Mouse (Mus musculus) spleen, embryonic (tissue): ENCODE measurements around the gene Rai14.

ENCODE experiments used
- CTCF ChIA-PET: fragments of 350-600 bp; sonication (Branson Sonifier 250); formaldehyde crosslinking; loops from one replicate; lab custom pipeline; 2022; lab: Charles Lee

The Rai14 gene

DNA sequence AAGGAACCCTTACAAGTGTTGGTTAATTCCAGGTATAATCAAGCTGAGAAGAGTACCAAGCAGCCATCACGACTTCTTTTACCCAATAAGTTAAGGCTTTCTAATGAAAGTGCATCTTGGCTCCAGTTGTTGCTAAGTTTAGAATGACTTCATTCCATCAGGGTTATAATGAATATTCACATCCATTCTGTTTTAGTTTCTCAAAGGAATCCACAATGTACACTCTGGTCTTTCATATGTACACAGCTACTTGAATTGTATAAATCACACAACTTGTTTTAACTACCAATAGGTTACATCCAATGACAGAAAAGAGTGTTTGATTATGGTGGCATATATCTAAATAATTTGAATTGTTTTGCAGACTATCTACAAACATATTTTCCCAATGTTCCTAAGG, 59.7 kb downstream of the Rai14 start:
- CTCF ChIA-PET = interaction anchor here (0.7 kb wide), 1 partner anchor 1031 kb away, joined by 7 read pairs; no protein-coding TSS in a partner anchor

GRCm38 (mm10) chr15:10652931-10653475, 61.4 kb downstream of the Rai14 start:
- CTCF ChIA-PET = no interaction called here

GRCm38 (mm10) chr15:10648372-10649109, 65.9 kb downstream of the Rai14 start:
- CTCF ChIA-PET = no interaction called here

DNA sequence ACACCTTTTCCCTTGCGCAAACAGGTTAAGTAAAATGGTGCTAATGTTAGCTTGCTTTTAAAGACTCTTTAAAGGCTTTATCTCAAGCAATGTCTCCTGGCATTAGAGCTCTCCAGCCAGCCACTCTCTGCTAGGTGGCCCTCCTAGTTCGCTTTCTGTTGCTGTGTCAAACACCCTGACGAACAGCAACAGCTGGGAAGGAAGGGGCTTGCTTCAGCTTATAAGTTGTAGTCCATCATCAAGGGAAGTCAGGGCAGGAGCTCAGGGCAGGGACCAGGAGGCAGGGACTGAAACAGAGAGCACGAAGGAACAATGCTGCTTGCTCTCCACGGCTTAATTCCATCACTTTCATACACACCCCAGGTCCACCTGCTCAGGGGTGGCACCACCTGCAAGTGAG, 68.1 kb downstream of the Rai14 start:
- CTCF ChIA-PET = no interaction called here

GRCm38 (mm10) chr15:10645101-10645500, 69.3 kb downstream of the Rai14 start:
- CTCF ChIA-PET = no interaction called here

- CTCF ChIA-PET = interaction anchor here (0.7 kb wide), 1 partner anchor 71 kb away, joined by 9 read pairs; no protein-coding TSS in a partner anchor
Measured at GRCm38 (mm10) chr15:10643819-10644218, 70.6 kb downstream of the Rai14 start.

DNA sequence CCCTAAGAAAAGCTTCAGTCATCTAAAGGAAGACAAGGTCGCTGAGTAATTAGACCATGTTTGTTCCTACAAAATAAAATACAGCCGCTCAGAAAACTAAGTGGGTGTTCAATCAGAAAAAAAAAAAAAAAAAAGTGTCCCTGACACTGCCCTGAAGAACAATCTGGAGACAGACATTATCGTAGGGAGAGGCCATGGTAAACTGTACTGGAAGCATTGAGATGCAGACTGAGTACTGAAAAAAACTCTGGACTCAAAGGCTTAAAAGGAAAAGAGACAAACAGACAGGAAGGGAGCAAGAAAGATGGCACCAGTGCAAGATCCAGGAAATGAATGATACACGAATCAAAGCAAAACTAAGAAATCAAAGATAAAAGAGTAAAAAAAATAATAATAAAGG, 71.2 kb downstream of the Rai14 start:
- CTCF ChIA-PET = interaction anchor here (0.7 kb wide), 1 partner anchor 72 kb away, joined by 9 read pairs; no protein-coding TSS in a partner anchor

DNA sequence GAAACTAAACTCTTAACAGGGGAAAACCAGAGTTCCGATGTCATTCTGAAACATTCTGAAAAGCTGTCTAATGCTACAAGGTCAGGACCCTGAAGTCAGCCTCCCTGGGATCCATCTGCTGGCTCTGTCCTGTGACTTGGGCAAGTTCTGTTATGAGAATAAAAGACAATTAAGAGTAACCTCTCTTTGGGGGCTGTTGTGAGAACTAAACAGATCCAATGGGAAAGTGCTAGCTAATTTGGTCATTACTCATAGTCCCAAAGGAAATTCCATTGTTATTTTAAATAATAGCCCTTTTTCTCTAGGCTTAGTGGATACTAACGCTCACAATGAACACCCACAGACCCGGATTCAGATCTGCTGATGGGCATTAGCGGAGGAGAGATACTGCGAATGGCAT, 72.0 kb downstream of the Rai14 start:
- CTCF ChIA-PET = no interaction called here

GRCm38 (mm10) chr15:10640721-10641120, 73.7 kb downstream of the Rai14 start:
- CTCF ChIA-PET = no interaction called here

- CTCF ChIA-PET = no interaction called here
Measured at GRCm38 (mm10) chr15:10637251-10637793, 77.1 kb downstream of the Rai14 start.

- CTCF ChIA-PET = no interaction called here
Measured at GRCm38 (mm10) chr15:10636844-10637243, 77.6 kb downstream of the Rai14 start.

GRCm38 (mm10) chr15:10635121-10635520, 79.3 kb downstream of the Rai14 start:
- CTCF ChIA-PET = no interaction called here

GRCm38 (mm10) chr15:10634176-10634575, 80.2 kb downstream of the Rai14 start:
- CTCF ChIA-PET = no interaction called here

DNA sequence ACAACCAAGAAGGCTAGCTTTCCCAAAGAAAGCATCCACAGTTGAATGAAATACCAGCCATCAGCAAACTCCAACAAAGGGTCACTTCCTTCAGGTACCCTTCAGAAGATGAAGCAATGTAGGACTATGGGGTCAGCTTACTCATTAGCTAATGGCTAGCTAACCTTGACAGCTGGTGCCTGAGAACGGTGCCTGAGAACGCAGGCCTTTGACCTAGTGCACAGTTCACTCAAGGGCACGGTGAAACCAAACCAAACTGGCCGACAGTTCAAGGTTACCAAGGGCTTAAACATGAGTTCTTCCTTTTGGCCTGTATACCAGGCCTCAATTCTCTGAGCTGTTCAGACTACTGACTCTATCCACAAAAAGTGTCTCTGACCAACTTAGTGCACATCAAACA, 81.0 kb downstream of the Rai14 start:
- CTCF ChIA-PET = no interaction called here

DNA sequence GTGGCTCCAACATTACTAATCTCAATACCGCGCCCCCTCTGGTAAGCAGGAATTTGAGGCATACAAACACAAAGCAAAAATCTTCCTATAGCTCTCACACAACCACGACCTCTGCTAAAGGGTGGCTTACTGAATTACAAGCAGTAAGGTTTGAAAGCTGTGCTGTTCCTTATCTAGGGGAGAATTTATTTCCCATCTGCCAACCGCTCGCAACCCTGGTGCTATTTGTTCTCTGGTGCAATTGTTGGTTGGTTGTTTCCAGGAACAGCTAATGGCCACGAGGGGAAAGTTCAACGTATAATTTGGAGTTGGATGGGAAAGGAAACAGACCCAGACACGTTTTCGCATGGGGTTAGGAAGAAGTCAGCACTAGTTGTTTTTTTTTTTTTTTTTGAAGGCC, 81.8 kb downstream of the Rai14 start:
- CTCF ChIA-PET = no interaction called here

DNA sequence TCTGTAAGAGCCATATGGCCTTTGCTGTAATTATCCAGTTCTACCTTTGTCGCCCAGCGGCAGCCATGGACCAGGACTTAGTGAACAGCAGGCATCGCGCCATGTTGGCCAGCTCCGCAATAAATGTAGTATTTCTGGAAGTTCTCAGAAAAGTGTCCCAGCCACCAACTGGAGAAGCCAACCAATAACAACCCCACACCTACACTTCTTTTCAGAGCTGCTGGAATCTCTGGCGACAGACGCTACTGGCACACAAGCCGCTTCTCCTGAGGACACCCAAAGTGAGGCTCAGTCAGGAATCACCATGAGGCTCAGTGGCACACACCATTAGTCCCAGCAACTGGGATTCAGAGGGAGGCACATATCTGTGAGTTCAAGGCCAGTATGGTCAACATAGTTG, 82.4 kb downstream of the Rai14 start:
- CTCF ChIA-PET = no interaction called here

DNA sequence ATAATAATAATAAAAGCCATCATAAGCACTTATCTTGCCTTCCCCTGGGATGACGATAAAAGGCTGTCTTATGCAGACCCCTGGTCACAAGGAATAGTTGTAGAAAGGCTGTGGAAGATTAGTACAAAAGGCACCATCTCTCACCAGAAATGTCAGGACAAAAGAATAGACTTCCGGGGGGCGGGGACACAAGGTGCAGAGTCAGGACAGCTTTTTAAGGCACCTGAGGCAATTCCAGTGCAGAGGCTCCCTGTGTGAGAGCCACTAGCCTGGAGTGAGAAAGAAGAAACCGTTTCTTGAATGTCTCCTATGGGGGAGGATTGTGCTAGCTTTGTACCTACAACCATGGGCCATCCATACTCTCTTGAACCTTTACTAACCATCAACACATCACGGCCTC, 82.9 kb downstream of the Rai14 start:
- CTCF ChIA-PET = no interaction called here

DNA sequence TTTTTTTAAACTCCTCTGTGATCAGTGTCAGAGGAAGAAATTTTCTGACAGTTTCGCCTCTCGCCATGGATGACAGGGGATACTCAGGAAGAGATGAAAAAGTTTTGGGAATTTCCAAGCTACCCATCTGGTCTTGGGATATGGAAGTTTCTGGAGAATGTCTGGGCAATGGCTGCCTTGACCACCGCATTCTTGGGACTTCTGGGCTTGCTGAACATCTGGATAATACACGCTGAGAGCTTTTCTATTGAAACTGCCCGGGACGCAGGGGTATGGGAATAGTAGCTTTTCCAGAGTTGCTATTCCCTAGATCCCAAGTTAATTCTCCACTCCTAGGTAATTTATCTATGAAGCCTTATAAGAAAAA, 85.5 kb downstream of the Rai14 start:
- CTCF ChIA-PET = no interaction called here

DNA sequence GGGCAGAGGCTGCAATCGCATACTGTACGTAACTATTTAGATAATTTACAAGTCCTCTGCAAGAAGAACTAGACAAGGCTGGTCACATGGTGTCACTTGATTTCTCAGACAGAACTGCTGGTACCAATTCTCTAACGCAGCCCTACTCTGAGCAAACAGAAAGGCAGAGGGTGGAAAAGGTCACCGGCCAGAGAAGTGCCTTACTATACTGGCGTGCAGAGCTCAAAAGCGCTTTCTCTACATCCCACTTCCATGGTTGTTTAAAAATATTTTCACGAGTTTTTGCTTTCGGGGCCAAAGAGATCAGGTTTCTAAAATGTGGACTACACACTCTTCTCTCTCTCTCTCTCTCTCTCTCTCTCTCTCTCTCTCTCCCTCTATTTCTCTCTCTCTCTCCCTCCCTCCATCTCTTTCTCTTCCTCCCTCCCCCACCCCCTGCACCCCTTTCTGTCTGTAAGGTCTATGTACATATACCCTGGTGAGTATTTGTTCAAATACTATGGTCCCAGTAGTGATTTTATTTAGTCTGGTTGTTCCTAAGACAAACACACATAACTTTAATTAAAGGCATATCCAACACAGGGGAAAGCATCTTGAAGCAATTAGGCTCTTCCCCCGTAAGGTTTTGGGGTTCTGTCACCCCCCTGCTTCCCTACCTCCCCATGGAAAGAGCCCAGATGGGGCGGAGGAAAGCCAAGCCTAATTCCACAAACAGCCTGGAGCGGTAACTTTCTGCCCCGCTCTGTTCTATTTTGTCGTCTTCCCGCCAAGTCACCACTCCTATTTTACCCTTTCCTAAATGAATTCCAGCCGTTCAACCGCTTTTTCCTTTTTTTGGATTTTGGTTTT, 86.1 kb downstream of the Rai14 start:
- CTCF ChIA-PET = no interaction called here

DNA sequence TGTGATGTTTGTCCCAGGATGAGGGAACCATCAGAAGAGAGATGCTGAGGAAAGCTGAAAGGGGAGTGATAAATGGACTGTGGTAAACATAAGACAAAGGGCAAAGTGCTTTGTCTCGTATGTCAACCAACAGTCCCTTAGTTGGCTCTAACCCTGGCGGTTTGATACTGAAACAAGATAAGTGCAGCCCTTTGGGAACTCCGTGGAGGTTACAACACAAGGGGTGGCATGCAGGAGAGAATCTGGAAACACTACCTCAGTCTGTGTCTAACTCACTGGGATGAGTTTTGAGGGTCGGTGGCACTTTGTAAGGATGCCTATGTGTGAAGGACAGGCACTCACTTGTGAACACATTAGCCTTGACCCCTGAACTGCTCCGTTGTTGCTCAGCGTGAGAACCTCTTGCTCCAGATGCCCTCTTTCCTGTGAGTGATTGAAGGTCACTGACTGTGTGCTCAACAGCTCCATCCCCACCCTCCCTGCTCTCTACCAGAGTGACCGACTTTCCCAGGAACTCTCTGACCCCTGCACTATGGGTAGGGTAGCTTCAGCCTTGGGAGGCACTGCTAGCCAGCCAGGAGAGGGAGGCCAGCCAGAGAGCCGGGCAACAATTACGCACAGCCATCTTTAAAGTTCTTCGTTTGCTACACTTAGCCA, 90.7 kb downstream of the Rai14 start:
- CTCF ChIA-PET = no interaction called here

DNA sequence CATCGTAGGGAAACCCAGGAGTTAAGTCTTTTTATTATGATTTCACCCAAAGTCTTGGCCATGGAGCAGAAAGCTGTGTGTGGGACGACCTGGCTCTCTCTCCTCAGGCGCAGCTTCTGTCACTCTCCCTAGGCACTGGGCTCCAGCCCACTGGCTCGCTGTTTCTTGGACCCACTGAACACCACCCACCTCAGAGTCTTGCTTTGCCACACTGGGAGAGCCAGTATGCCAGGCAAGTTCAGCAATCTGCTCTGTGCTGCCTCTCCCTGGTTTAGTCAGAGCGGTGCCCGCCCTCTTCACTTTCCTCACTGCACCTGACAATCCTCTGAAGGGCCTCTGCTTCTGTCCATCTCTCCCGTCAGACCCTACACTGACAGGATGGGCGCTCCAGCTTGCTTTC, 93.2 kb downstream of the Rai14 start:
- CTCF ChIA-PET = no interaction called here

DNA sequence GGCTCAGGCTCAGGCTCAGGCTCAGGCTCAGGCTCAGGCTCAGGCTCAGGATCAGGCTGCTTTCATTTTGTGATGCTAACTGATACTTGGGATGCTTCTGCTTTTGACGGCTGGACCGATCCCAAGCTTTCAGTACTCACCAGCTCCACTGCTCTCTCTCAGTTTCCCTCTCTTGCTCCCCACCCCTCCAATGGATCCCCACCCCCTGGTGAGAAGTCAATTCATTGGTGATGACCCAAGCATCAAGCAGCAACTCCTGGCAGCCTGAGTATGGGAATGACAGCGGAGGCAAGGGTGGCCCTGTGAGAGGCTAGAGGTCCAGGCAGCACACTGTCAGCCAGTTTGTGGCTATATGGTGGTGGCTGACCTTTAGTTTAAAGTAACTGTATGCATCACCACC, 94.7 kb downstream of the Rai14 start:
- CTCF ChIA-PET = no interaction called here
